18 mouse cellular contexts compared by ENCODE assay signal in the genomic region with DNA sequence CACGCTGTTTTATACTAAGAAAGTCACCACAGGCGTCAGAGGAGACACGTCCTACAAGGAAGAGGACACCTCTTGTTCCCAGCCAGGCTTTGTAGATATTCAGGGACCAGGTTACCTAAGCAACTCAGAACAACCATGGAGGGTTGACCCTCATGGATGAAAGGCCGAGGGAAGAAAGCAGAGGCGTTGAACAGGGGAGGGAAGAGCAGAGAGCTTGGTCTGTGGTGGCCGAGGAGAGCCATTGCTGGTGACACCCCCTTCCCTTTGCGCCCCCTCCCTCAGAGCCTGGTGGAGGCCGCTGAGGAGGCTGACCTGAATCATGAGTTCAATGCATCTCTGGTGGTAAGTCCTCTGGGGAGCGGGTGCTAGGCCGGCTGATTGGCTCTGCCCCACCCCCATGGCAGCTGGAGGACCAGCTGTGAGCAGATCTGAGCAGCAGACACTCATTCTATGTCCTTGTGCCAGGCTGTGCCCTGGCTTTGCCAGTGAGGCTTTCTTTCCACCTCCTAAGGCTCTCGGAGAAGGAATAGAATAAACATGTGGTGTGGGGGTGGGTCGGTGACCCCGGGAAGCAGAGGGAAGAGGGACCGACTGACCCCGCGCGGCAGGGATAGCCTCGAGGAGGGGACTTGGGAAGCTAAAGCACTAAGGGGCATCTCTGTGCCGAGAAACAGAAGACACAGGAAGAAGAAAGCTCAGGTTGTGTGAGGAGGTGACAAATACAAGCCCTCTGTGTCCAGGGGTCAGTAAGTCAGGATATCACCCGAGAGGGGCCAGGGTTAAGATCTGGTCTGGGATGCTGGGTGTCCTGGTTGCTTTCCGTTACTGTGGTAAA. TPM values are rescaled to one million over a fixed set of nuclear protein-coding genes. Genes with fewer than 3 reads are reported as not detected.
A peak's percentile ranks its signal among the peaks of the same experiment; 100 is the strongest.
DNase-seq lines count a peak whose midpoint lies in the region; ATAC-seq lines count a peak whose summit lies in the region.
"Had no signal": no experiment of that assay in that cellular context is flagged by ENCODE, and none has a peak within 500 bp of the region (broad histone marks: within the 10 kb centered on the region; RNA-seq: fewer than 3 reads in every experiment).

No protein-coding gene starts in this region.

- no peak overlapping the region for H3K4me2 ChIP-seq in midbrain, embryonic 11.5 days
- H3K4me2 ChIP-seq in liver, embryonic 11.5 days, result no peak overlapping the region
- H3K4me2 ChIP-seq: heart, embryonic 15.5 days; limb, embryonic 13.5 days had no signal

- H3K36me3 ChIP-seq in heart, embryonic 10.5 days, result no peaks in the 10 kb centered on the region
- no peaks in the 10 kb centered on the region for H3K36me3 ChIP-seq in midbrain, embryonic 10.5 days
- no peaks in the 10 kb centered on the region for H3K36me3 ChIP-seq in midbrain, embryonic 11.5 days (ENCODE audit: control insufficient read depth, insufficient read depth, low read length)
- H3K36me3 ChIP-seq in liver, embryonic 11.5 days (ENCODE audit: control insufficient read depth, insufficient read depth, low read length), result no peaks in the 10 kb centered on the region
- H3K36me3 ChIP-seq: heart, embryonic 15.5 days; limb, embryonic 13.5 days had no signal

- DNase-seq in embryo, embryonic 10.5 days (ENCODE audit: low spot score), result peak; percentile 9
- no peak for DNase-seq in embryo, embryonic 9.5 days (ENCODE audit: extremely low spot score)
- DNase-seq in heart, embryonic 10.5 days (ENCODE audit: low spot score), result peak; percentile 66
- DNase-seq in heart, adult 8-10 months (ENCODE audit: low spot score), result no peak
- no peak for DNase-seq in midbrain, embryonic 10.5 days (ENCODE audit: low spot score)
- no peak for DNase-seq in midbrain, embryonic 11.5 days (ENCODE audit: low spot score, missing footprints)
- DNase-seq in retina, postnatal 7 days (ENCODE audit: low read depth, low spot score), result peak; percentile 43
- DNase-seq in liver, embryonic 11.5 days (ENCODE audit: low spot score), result no peak
- DNase-seq: adrenal gland, postnatal 10 days; cerebellum, adult 18-20 months; lung, postnatal 14 days; thymus, postnatal 14 days had no signal

- H3K27me3 ChIP-seq in heart, embryonic 10.5 days (ENCODE audit: insufficient read depth, poor library complexity, severe bottlenecking), result peaks cover 12% of the 10 kb centered on the region; the same call in 1 of the 2 replicates
- no peaks in the 10 kb centered on the region for H3K27me3 ChIP-seq in midbrain, embryonic 10.5 days (ENCODE audit: low read depth, poor library complexity, severe bottlenecking)
- H3K27me3 ChIP-seq in midbrain, embryonic 11.5 days (ENCODE audit: control insufficient read depth, insufficient read depth, low read length), result no peaks in the 10 kb centered on the region
- no peaks in the 10 kb centered on the region for H3K27me3 ChIP-seq in liver, embryonic 11.5 days (replicated peaks; ENCODE audit: control insufficient read depth, insufficient read depth, low read length)
- H3K27me3 ChIP-seq: limb, embryonic 13.5 days had no signal

- no peak for ATAC-seq in midbrain, embryonic 11.5 days (ENCODE audit: low FRiP score)
- ATAC-seq in liver, embryonic 11.5 days (replicated peaks; ENCODE audit: low FRiP score), result no peak

- WGBS in heart, embryonic 10.5 days, result 53% methylated on average over 21 of the region's 21 CpGs
- 73% methylated on average over 21 of the region's 21 CpGs for WGBS in midbrain, embryonic 10.5 days
- WGBS in midbrain, embryonic 11.5 days, result 69% methylated on average over 21 of the region's 21 CpGs
- WGBS in liver, embryonic 11.5 days, result 54% methylated on average over 21 of the region's 21 CpGs

- H3K9ac ChIP-seq in midbrain, embryonic 11.5 days (ENCODE audit: low read length), result no peak overlapping the region
- no peak overlapping the region for H3K9ac ChIP-seq in liver, embryonic 11.5 days (ENCODE audit: low read depth, low read length)
- H3K9ac ChIP-seq: heart, embryonic 15.5 days; limb, embryonic 13.5 days had no signal

- H3K4me1 ChIP-seq in heart, embryonic 10.5 days, result peaks cover 17% of the 10 kb centered on the region; the same call in 1 of the 2 replicates
- H3K4me1 ChIP-seq in midbrain, embryonic 10.5 days, result peaks cover 21% of the 10 kb centered on the region
- no peaks in the 10 kb centered on the region for H3K4me1 ChIP-seq in midbrain, embryonic 11.5 days (ENCODE audit: control insufficient read depth, insufficient read depth, low read length)
- H3K4me1 ChIP-seq in liver, embryonic 11.5 days (replicated peaks; ENCODE audit: control insufficient read depth, insufficient read depth, low read length), result no peaks in the 10 kb centered on the region

- no peak overlapping the region for H3K27ac ChIP-seq in heart, embryonic 10.5 days
- 0 out of 2 replicates have a peak overlapping the region, but pooled peaks have one; percentile 19 for H3K27ac ChIP-seq in midbrain, embryonic 10.5 days (replicated peaks)
- H3K27ac ChIP-seq in midbrain, embryonic 11.5 days (ENCODE audit: low read depth, low read length), result no peak overlapping the region
- H3K27ac ChIP-seq in liver, embryonic 11.5 days (ENCODE audit: low read depth, low read length), result no peak overlapping the region
- H3K27ac ChIP-seq: heart, embryonic 15.5 days; limb, embryonic 13.5 days had no signal

- peaks cover 3% of the 10 kb centered on the region for H3K9me3 ChIP-seq in heart, embryonic 10.5 days
- H3K9me3 ChIP-seq in midbrain, embryonic 10.5 days (replicated peaks), result peaks cover 3% of the 10 kb centered on the region
- H3K9me3 ChIP-seq in midbrain, embryonic 11.5 days (ENCODE audit: control insufficient read depth, low read length), result peaks cover 3% of the 10 kb centered on the region; the same call in 1 of the 2 replicates
- peaks cover 2% of the 10 kb centered on the region; the same call in 1 of the 2 replicates for H3K9me3 ChIP-seq in liver, embryonic 11.5 days (ENCODE audit: control insufficient read depth, low read length)
- H3K9me3 ChIP-seq: heart, embryonic 15.5 days had no signal

- H3K4me3 ChIP-seq in heart, embryonic 10.5 days, result no peak overlapping the region
- no peak overlapping the region for H3K4me3 ChIP-seq in midbrain, embryonic 10.5 days
- no peak overlapping the region for H3K4me3 ChIP-seq in midbrain, embryonic 11.5 days (ENCODE audit: low read depth, low read length)
- no peak overlapping the region for H3K4me3 ChIP-seq in liver, embryonic 11.5 days (ENCODE audit: low read depth, low read length)
- H3K4me3 ChIP-seq: heart, embryonic 15.5 days; limb, embryonic 13.5 days had no signal

RNA-seq across cellular contexts. Expression of a gene that starts 4.8 kb away (rescaled TPM):
- not detected in 2 replicates for polyA plus RNA-seq in heart, embryonic 10.5 days (2016; fragmentation: Nextera tagmentation; extraction: Ambion mirVana)
- not detected for total RNA-seq in heart, adult 8-10 months (2022)
- polyA plus RNA-seq in midbrain, embryonic 10.5 days (2016; fragmentation: Nextera tagmentation; extraction: Ambion mirVana), result 0.12 TPM in 1 of 2 replicates, not detected in the other
- polyA plus RNA-seq in midbrain, embryonic 11.5 days (2014; fragmentation: Nextera tagmentation; extraction: Ambion mirVana), result 0.05 TPM in 1 of 2 replicates, not detected in the other
- 0.08 TPM in 1 of 2 replicates, not detected in the other for polyA plus RNA-seq in liver, embryonic 11.5 days (2014; fragmentation: Nextera tagmentation; extraction: Ambion mirVana)
- polyA plus RNA-seq: heart, embryonic 15.5 days; intestine, embryonic 14.5 days; kidney, embryonic 14.5 days; limb, embryonic 13.5 days; stomach, embryonic 16.5 days had no signal

RNA-seq across cellular contexts. Expression of a gene that starts 44.9 kb away (rescaled TPM):
- 31.3 and 57.0 TPM in 2 replicates for polyA plus RNA-seq in heart, embryonic 10.5 days (2016; fragmentation: Nextera tagmentation; extraction: Ambion mirVana)
- 100 to 1,000 TPM; 227 to 263 (median 245) TPM for total RNA-seq in heart, adult 8-10 months (2022)
- 1.4 and 1.5 TPM in 2 replicates for polyA plus RNA-seq in midbrain, embryonic 10.5 days (2016; fragmentation: Nextera tagmentation; extraction: Ambion mirVana)
- 2.0 and 2.1 TPM in 2 replicates for polyA plus RNA-seq in midbrain, embryonic 11.5 days (2014; fragmentation: Nextera tagmentation; extraction: Ambion mirVana)
- 1.3 and 2.3 TPM in 2 replicates for polyA plus RNA-seq in liver, embryonic 11.5 days (2014; fragmentation: Nextera tagmentation; extraction: Ambion mirVana)
- total RNA-seq: hematopoietic stem cell, adult 5-6 weeks had no signal

Comparison
In these comparisons a context has a peak if more than half of its experiments do, and no peak if none do; other contexts are left out.
1. DNase-seq: peak in embryo, embryonic 10.5 days (single experiment), heart, embryonic 10.5 days (single experiment) and retina, postnatal 7 days (single experiment); none in embryo, embryonic 9.5 days (single experiment), heart, adult 8-10 months (single experiment), midbrain, embryonic 10.5 days (single experiment), midbrain, embryonic 11.5 days (single experiment) and liver, embryonic 11.5 days (single experiment).